Mouse (Mus musculus) intestine, embryonic 15.5 days (tissue): Measurements from ENCODE around the gene Gng3. TPM values are rescaled to one million over a fixed set of nuclear protein-coding genes. Genes with fewer than 3 reads are reported as not detected.

ENCODE experiments used
- ATAC-seq: fragments of 200-750 bp; cut with Nextera tagmentation; 2 replicates; pipeline ENCODE4 v1.8.0; 2017; ENCODE audit warnings: moderate TSS enrichment, moderate library complexity
- H3K27ac ChIP-seq: fragments of 300-500 bp; sonication (generic); 2 replicates; pipeline ENCODE4 v1.5.1; 2015; ENCODE audit warnings: mild to moderate bottlenecking, inconsistent platforms
- H3K27me3 ChIP-seq: fragments of 300-500 bp; sonication (generic); replicated peaks from 2 replicates; pipeline ENCODE4 v1.6.1; 2015; ENCODE audit warnings: inconsistent platforms
- H3K36me3 ChIP-seq: fragments of 300-500 bp; sonication (generic); 2 replicates; pipeline ENCODE4 v1.6.1; 2015; ENCODE audit warnings: inconsistent platforms
- H3K4me1 ChIP-seq: fragments of 300-500 bp; sonication (generic); replicated peaks from 2 replicates; pipeline ENCODE4 v1.6.1; 2015; ENCODE audit warnings: inconsistent platforms
- H3K4me2 ChIP-seq: fragments of 300-500 bp; sonication (generic); replicated peaks from 2 replicates; pipeline ENCODE4 v1.6.1; 2015; ENCODE audit warnings: mild to moderate bottlenecking, inconsistent platforms
- H3K4me3 ChIP-seq: fragments of 300-500 bp; sonication (generic); replicated peaks from 2 replicates; pipeline ENCODE4 v1.5.1; 2015; ENCODE audit warnings: inconsistent platforms
- H3K9ac ChIP-seq: fragments of 300-500 bp; sonication (generic); 2 replicates; pipeline ENCODE4 v1.6.1; 2015; ENCODE audit warnings: inconsistent platforms
- H3K9me3 ChIP-seq: fragments of 300-500 bp; sonication (generic); 2 replicates; pipeline ENCODE4 v1.6.1; 2016; ENCODE audit warnings: inconsistent platforms
- WGBS: fragments of 180-500 bp; shearing (Covaris S2); methylation state at CpG from one replicate; pipeline ENCODE4 v1.1.7; 2015; 5-methylcytosine and 5-hydroxymethylcytosine counted together
- polyA plus RNA-seq: library from polyadenylated mRNA; unstranded; fragments of >200 nt; fragmentation: Nextera tagmentation; extraction: Ambion mirVana; gene quantifications from 2 replicates; pipeline ENCODE4 v1.2.1, GENCODE M21; 2015

Gng3 gene
- polyA plus RNA-seq = 16.0 and 17.3 TPM in 2 replicates

DNA sequence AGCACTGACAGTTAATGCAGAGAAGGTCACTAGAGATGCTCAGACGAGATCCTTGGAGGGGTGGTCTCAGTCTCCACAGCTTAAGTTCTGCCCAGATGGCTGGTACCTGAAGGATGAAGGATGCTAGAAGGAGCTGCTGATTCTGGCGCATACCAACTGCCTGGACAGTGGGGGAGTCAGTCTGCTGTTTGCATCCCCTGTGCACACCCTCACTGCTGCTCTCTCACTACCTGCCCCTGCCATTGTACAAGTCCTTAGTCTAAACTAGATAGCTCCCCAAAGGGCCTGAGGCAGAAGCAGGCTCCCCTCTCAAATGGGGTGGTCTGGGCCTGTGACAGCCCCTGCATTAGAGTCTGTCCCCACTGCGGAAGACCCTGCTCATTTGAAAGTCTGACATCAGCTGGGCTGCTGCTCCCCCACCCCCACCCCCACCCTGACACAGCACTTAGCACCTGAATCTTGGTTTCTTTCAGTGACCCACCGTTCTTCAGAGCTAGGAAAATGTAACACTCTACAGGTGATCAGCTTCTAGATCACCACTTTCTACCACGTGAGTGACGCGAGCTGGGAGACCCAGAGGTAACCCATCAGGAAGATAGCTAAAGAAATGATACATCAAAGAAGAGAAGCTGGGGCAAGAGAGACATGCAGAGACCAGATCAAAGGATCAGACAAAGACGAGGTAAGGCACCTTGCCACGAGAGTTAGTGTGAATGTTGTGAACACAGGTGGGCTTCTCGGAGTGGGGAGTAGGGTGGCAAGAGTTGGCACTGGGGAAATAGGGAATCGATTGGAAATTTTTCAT, at the start of gene Gng3:
Gene Gng3 (minus strand): TSS at position 92 of the 805 bp plus-strand sequence.
- 69% methylated on average over 11 of the region's 11 CpGs for whole genome bisulfite sequencing
- peaks cover 12% of the 10 kb centered on the region for H3K4me1 ChIP-seq
- ATAC-seq = no peak
- H3K27me3 ChIP-seq = no peaks in the 10 kb centered on the region
- peaks cover 7% of the 10 kb centered on the region; the same call in 1 of the 2 replicates for H3K36me3 ChIP-seq
- H3K4me3 ChIP-seq = peak within 1 kb of the TSS; percentile 50
- H3K9me3 ChIP-seq = no peaks in the 10 kb centered on the region
- H3K9ac ChIP-seq = peak within 1 kb of the TSS; percentile 68
- peak within 1 kb of the TSS; percentile 97 for H3K27ac ChIP-seq
- peak within 1 kb of the TSS; percentile 91 for H3K4me2 ChIP-seq

- H3K4me1 ChIP-seq = peaks cover 9% of the 10 kb centered on the region
- peak overlapping the region; percentile 57 for H3K4me2 ChIP-seq
- H3K36me3 ChIP-seq = no peaks in the 10 kb centered on the region; the same call in 1 of the 2 replicates
- H3K27me3 ChIP-seq = no peaks in the 10 kb centered on the region
- H3K27ac ChIP-seq = peak overlapping the region; percentile 84
- no peak for ATAC-seq
- peak overlapping the region; percentile 78 for H3K9ac ChIP-seq
- peak overlapping the region; percentile 69 for H3K4me3 ChIP-seq
- 15% methylated on average over 19 of the region's 19 CpGs for WGBS
- H3K9me3 ChIP-seq = no peaks in the 10 kb centered on the region
Observed at GRCm38 (mm10) chr19:8887585-8888463, 48.8 kb upstream of the Gng3 start.

- Histone ChIP-seq H3K4me3 (no peak overlapping the region), H3K9ac (peak overlapping the region; percentile 78; the same call in 1 of the 2 replicates), H3K27me3 (no peaks in the 10 kb centered on the region), H3K36me3 (no peaks in the 10 kb centered on the region; the same call in 1 of the 2 replicates), H3K4me2 (peak overlapping the region; percentile 57), H3K4me1 (peaks cover 9% of the 10 kb centered on the region), H3K27ac (peak overlapping the region; percentile 84), H3K9me3 (no peaks in the 10 kb centered on the region)
- no peak for ATAC-seq
- 35% methylated on average over 1 of the region's 1 CpGs for WGBS
Observed at GRCm38 (mm10) chr19:8886916-8887584, 48.1 kb upstream of the Gng3 start.

DNA sequence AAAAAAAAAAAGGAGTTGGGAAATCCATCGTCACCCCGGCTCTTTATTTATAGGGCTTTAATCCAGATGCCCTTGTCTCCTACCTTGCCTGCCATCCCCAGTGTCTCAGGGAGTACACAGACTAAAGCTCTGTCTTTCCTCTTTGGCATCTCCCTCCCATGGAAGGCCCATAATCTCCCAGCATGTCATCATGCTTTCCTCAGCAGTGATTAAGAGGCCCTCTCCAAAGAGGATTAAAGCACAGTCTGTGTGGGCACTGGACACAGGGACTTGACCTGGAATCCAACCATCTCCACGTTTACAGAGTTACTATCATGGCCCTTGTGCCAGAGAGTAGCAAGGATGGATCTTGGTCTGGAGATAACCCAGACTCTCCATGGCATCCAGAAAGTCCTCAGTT, 44.6 kb upstream of the Gng3 start, which contains the start of the genes Lbhd1 and Gm49403:
Gene Lbhd1 (plus strand): TSS at position 117 of the 400 bp plus-strand sequence.
Gene Gm49403 (plus strand): TSS at position 315 of the 400 bp plus-strand sequence.
- H3K27ac ChIP-seq = no peak within 1 kb of the TSS
- H3K4me3 ChIP-seq = no peak within 1 kb of the TSS
- H3K4me2 ChIP-seq = no peak within 1 kb of the TSS
- WGBS = 75% methylated on average over 3 of the region's 3 CpGs
- H3K36me3 ChIP-seq = no peaks in the 10 kb centered on the region
- peaks cover 13% of the 10 kb centered on the region; the same call in 1 of the 2 replicates for H3K4me1 ChIP-seq
- H3K27me3 ChIP-seq = no peaks in the 10 kb centered on the region
- ATAC-seq = no peak
- H3K9me3 ChIP-seq = no peaks in the 10 kb centered on the region
- no peak within 1 kb of the TSS for H3K9ac ChIP-seq

DNA sequence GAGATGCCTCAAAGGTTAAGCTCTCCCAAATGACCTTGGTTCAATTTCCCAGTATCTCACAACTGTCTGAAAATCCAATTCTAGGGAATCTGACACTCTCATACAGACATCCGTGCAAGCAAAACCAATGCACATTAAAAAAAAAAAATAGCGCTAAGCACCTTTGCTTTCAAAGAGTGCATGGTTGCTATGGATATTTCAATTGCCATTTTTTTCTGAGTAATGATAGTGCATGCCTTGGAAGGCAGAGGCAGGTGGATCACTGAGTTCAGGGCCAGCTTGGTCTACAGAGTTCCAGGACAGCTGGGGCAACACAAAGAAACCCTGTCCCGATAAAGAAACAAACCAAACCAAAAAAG, 42.0 kb upstream of the Gng3 start:
- WGBS = 18% methylated on average over 3 of the region's 3 CpGs
- H3K9me3 ChIP-seq = no peaks in the 10 kb centered on the region
- H3K36me3 ChIP-seq = no peaks in the 10 kb centered on the region
- peak overlapping the region; percentile 82 for H3K4me2 ChIP-seq
- peak overlapping the region; percentile 86 for H3K9ac ChIP-seq
- 0 out of 2 replicates have a peak, but pooled peaks cover 8% of the 10 kb centered on the region for H3K4me1 ChIP-seq
- H3K27ac ChIP-seq = no peak overlapping the region
- H3K4me3 ChIP-seq = peak overlapping the region; percentile 71
- H3K27me3 ChIP-seq = no peaks in the 10 kb centered on the region
- ATAC-seq = peak; percentile 10; the same call in 1 of the 2 replicates

GRCm38 (mm10) chr19:8880311-8881033, 41.5 kb upstream of the Gng3 start, which contains the start of gene Uqcc3:
Uqcc3 (minus strand) TSS chr19:8880923.
- Histone ChIP-seq H3K9ac (peak within 1 kb of the TSS; percentile 86), H3K4me3 (peak within 1 kb of the TSS; percentile 71), H3K4me1 (0 out of 2 replicates have a peak, but pooled peaks cover 8% of the 10 kb centered on the region), H3K36me3 (peaks cover under 1% of the 10 kb centered on the region), H3K4me2 (peak within 1 kb of the TSS; percentile 82), H3K9me3 (no peaks in the 10 kb centered on the region), H3K27me3 (no peaks in the 10 kb centered on the region), H3K27ac (peak within 1 kb of the TSS; percentile 75)
- ATAC-seq = peak; percentile 99
- WGBS = under 1% methylated on average over 42 of the region's 42 CpGs

DNA sequence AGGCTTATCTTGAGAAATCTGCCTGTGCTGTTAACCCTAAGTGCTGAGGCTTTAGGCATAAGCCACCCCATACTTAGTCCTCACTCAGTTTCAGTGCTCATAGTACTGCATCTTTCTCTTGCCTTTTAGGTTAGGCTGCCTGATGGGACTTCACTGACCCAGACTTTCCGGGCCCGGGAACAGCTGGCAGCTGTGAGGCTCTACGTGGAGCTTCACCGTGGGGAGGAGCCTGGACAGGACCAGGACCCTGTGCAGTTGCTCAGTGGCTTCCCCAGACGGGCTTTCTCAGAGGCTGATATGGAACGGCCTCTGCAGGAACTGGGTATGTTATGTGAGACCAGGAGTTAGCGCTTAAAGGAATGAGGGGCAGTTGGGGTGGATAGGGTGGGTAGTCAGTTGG, 36.0 kb upstream of the Gng3 start:
- Histone ChIP-seq H3K27ac (no peak overlapping the region), H3K36me3 (peaks cover 15% of the 10 kb centered on the region), H3K9ac (no peak overlapping the region), H3K4me1 (peaks cover 10% of the 10 kb centered on the region), H3K4me2 (no peak overlapping the region), H3K9me3 (no peaks in the 10 kb centered on the region), H3K27me3 (no peaks in the 10 kb centered on the region), H3K4me3 (no peak overlapping the region)
- ATAC-seq = no peak
- 90% methylated on average over 7 of the region's 7 CpGs for WGBS

GRCm38 (mm10) chr19:8872266-8872840, 33.4 kb upstream of the Gng3 start:
- H3K4me3 ChIP-seq = peak overlapping the region; percentile 68
- peak overlapping the region; percentile 81; the same call in 1 of the 2 replicates for H3K27ac ChIP-seq
- peak overlapping the region; percentile 85 for H3K9ac ChIP-seq
- H3K9me3 ChIP-seq = no peaks in the 10 kb centered on the region
- ATAC-seq = no peak
- peaks cover 6% of the 10 kb centered on the region for H3K4me1 ChIP-seq
- 58% methylated on average over 10 of the region's 10 CpGs for WGBS
- peaks cover 15% of the 10 kb centered on the region for H3K36me3 ChIP-seq
- H3K4me2 ChIP-seq = peak overlapping the region; percentile 65
- H3K27me3 ChIP-seq = no peaks in the 10 kb centered on the region

DNA sequence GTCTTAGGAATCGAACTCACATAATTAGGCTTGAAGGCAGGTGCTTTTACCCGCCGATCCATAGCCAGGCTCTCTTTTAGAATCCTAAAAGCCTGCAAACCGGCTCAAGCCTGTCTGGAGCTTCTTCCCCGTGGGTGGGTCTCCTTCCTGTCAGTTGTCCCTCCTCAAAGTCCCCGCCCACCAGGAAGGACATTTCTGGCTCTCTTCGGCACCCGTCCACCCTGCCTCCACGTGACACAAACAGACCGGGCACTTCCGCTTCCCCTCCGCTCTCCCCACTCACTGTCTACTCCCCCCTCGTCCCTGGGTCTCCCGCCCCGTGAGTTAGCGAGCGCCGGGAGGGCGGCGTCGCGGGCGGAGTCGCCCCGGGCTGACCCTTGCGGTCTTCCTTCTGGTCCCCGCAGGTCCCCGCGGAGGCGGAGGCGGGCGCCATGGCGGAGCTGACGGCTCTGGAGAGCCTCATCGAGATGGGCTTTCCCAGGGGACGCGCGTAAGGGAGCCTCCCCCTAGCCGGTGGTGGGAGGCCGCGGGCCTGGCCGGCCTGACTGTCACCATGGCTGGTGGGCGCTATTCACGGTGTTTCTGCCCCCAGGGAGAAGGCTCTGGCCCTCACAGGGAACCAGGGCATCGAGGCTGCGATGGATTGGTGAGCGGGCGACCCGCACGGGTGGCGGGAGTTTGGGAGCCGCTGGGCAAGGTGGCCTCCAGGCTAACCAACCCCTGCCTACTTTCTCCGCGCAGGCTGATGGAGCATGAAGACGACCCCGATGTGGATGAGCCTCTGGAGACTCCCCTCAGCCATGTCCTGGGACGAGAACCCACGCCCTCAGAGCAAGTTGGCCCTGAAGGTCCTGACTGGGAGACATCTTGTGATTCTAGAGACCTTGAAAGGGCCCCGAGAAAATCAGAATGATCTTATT, 32.5 kb upstream of the Gng3 start, which contains the start of gene Ubxn1:
Gene Ubxn1 (plus strand): TSS at position 230 of the 920 bp plus-strand sequence.
- Histone ChIP-seq H3K27ac (peak within 1 kb of the TSS; percentile 81), H3K4me3 (peak within 1 kb of the TSS; percentile 68), H3K4me2 (peak within 1 kb of the TSS; percentile 65), H3K9ac (peak within 1 kb of the TSS; percentile 85), H3K4me1 (peaks cover 6% of the 10 kb centered on the region), H3K9me3 (no peaks in the 10 kb centered on the region), H3K36me3 (peaks cover 15% of the 10 kb centered on the region), H3K27me3 (no peaks in the 10 kb centered on the region)
- peak; percentile 98 for ATAC-seq
- under 1% methylated on average over 59 of the region's 59 CpGs for WGBS

GRCm38 (mm10) chr19:8870838-8871237, 31.8 kb upstream of the Gng3 start:
- peak; percentile 44 for ATAC-seq
- Histone ChIP-seq H3K4me2 (peak overlapping the region; percentile 55), H3K27me3 (no peaks in the 10 kb centered on the region), H3K27ac (peak overlapping the region; percentile 59), H3K4me1 (peaks cover 6% of the 10 kb centered on the region), H3K9me3 (no peaks in the 10 kb centered on the region), H3K4me3 (peak overlapping the region; percentile 68), H3K9ac (peak overlapping the region; percentile 55), H3K36me3 (peaks cover 15% of the 10 kb centered on the region)
- 43% methylated on average over 9 of the region's 9 CpGs for WGBS
